Mouse (Mus musculus) CH12.LX (cell line): ENCODE results near the gene Fam24a. TPM values are rescaled to one million over a fixed set of nuclear protein-coding genes. Genes with fewer than 3 reads are reported as not detected.

Experiments
- DNase-seq: peaks from one replicate; pipeline ENCODE4 v3.0.0-alpha.2; 2013; ENCODE audit errors: extremely low read depth
- H3K27ac ChIP-seq: 2 replicates; pipeline ENCODE4 v1.5.1; 2012; ENCODE audit warnings: low read depth, mild to moderate bottlenecking, control low read depth, moderate library complexity; ENCODE audit not compliant: insufficient read depth
- H3K27me3 ChIP-seq: replicated peaks from 2 replicates; pipeline ENCODE3; 2012; ENCODE audit warnings: inconsistent platforms
- H3K36me3 ChIP-seq, 2 experiments: replicated peaks in 1 of 2; 2 replicates each; pipeline versions ENCODE3 to v1.6.1; 2012; ENCODE audit warnings: inconsistent platforms in 1 of 2, low read length in 1 of 2, mild to moderate bottlenecking in 1 of 2, mixed read lengths in 1 of 2, moderate library complexity in 1 of 2; ENCODE audit not compliant: control insufficient read depth in 1 of 2, insufficient read depth in 1 of 2
- H3K4me1 ChIP-seq, 2 experiments: 2 replicates each; pipeline ENCODE4 v1.6.1; 2012; ENCODE audit warnings: inconsistent platforms in 1 of 2, moderate library complexity in 1 of 2; ENCODE audit not compliant: insufficient read depth in 2 of 2, control insufficient read depth in 1 of 2
- H3K4me2 ChIP-seq: 2 replicates; pipeline ENCODE4 v1.6.1; 2012; ENCODE audit warnings: low read depth, mild to moderate bottlenecking, control low read depth; ENCODE audit not compliant: poor library complexity, insufficient read depth, severe bottlenecking
- H3K4me3 ChIP-seq, 3 experiments: fragments of 150-350 bp in 1 of 3; sonication (generic) in 1 of 3; replicated peaks in 1 of 3; 2 replicates each; pipeline versions ENCODE3 to v1.5.1; 2011 to 2012; ENCODE audit warnings: low read depth in 2 of 3, low read length in 2 of 3, mild to moderate bottlenecking in 2 of 3, moderate library complexity in 2 of 3, control low read depth in 1 of 3, improper control_type of control experiment in 1 of 3, inconsistent platforms in 1 of 3, mixed read lengths in 1 of 3; ENCODE audit not compliant: poor library complexity in 1 of 3
- H3K79me2 ChIP-seq: replicated peaks from 2 replicates; pipeline ENCODE4 v1.6.1; 2012; ENCODE audit warnings: mild to moderate bottlenecking, moderate library complexity; ENCODE audit not compliant: control insufficient read depth, poor library complexity, insufficient read depth, severe bottlenecking; ENCODE audit errors: extremely low read depth
- H3K9ac ChIP-seq: 2 replicates; pipeline ENCODE4 v1.6.1; 2012; ENCODE audit warnings: low read depth, mild to moderate bottlenecking, control low read depth, moderate library complexity; ENCODE audit not compliant: insufficient read depth
- H3K9me3 ChIP-seq: replicated peaks from 2 replicates; pipeline ENCODE3; 2012; ENCODE audit warnings: low read length, inconsistent platforms, mixed read lengths
- CHD1 ChIP-seq: IDR thresholded peaks from 2 replicates; pipeline ENCODE4 v1.6.1; 2012; ENCODE audit warnings: low read depth, low read length, improper control_type of control experiment, inconsistent platforms
- CTCF ChIP-seq, 2 experiments: IDR thresholded peaks in 1 of 2; conservative IDR thresholded peaks in 1 of 2; 2 replicates each; pipeline ENCODE4 v1.5.1; 2011 to 2012; ENCODE audit warnings: low read depth in 2 of 2, low read length in 2 of 2, improper control_type of control experiment in 1 of 2, inconsistent platforms in 1 of 2, mild to moderate bottlenecking in 1 of 2, moderate library complexity in 1 of 2
- E2F4 ChIP-seq: IDR thresholded peaks from 2 replicates; pipeline ENCODE4 v1.6.1; 2011; ENCODE audit warnings: low read depth, low read length, improper control_type of control experiment; ENCODE audit not compliant: insufficient replicate concordance
- ELF1 ChIP-seq: IDR thresholded peaks from 2 replicates; pipeline ENCODE4 v1.6.1; 2014; ENCODE audit warnings: low read depth, mild to moderate bottlenecking, inconsistent platforms, low read length, improper control_type of control experiment
- ETS1 ChIP-seq: conservative IDR thresholded peaks from 2 replicates; pipeline ENCODE4 v1.6.1; 2012; ENCODE audit warnings: low read depth, mild to moderate bottlenecking, inconsistent platforms, low read length, improper control_type of control experiment, moderate library complexity
- IRF4 ChIP-seq: IDR thresholded peaks from 2 replicates; pipeline ENCODE4 v1.6.1; 2014; ENCODE audit warnings: low read depth, mild to moderate bottlenecking, inconsistent platforms, low read length, improper control_type of control experiment
- JUN ChIP-seq: IDR thresholded peaks from 2 replicates; pipeline ENCODE4 v1.6.1; 2011; ENCODE audit warnings: low read depth, mild to moderate bottlenecking, low read length, improper control_type of control experiment, moderate library complexity; ENCODE audit not compliant: insufficient read depth
- KAT2A ChIP-seq: IDR thresholded peaks from 2 replicates; pipeline ENCODE4 v1.6.1; 2012; ENCODE audit warnings: low read length, improper control_type of control experiment, inconsistent platforms; ENCODE audit not compliant: insufficient replicate concordance
- MAX ChIP-seq: IDR thresholded peaks from 2 replicates; pipeline ENCODE4 v1.6.1; 2011; ENCODE audit warnings: low read length, improper control_type of control experiment
- MEF2A ChIP-seq: IDR thresholded peaks from 2 replicates; pipeline ENCODE4 v1.6.1; 2014; ENCODE audit warnings: low read depth, mild to moderate bottlenecking, inconsistent platforms, low read length, improper control_type of control experiment, borderline replicate concordance
- MYC ChIP-seq: IDR thresholded peaks from 2 replicates; pipeline ENCODE4 v1.6.1; 2011; ENCODE audit warnings: low read depth, mild to moderate bottlenecking, improper control_type of control experiment, low read length
- NELFE ChIP-seq: IDR thresholded peaks from 2 replicates; pipeline ENCODE4 v1.6.1; 2011; ENCODE audit warnings: low read depth, low read length, improper control_type of control experiment
- NRF1 ChIP-seq: IDR thresholded peaks from 2 replicates; pipeline ENCODE4 v1.6.1; 2014; ENCODE audit warnings: low read depth, mild to moderate bottlenecking, inconsistent platforms, low read length, improper control_type of control experiment, moderate library complexity
- POLR2A ChIP-seq: IDR thresholded peaks from 2 replicates; pipeline ENCODE4 v1.6.1; 2011; ENCODE audit warnings: low read depth, mild to moderate bottlenecking, improper control_type of control experiment, low read length
- POLR2AphosphoS2 ChIP-seq: IDR thresholded peaks from 2 replicates; pipeline ENCODE4 v1.6.1; 2011; ENCODE audit warnings: low read depth, low read length, improper control_type of control experiment
- RAD21 ChIP-seq: IDR thresholded peaks from 2 replicates; pipeline ENCODE4 v1.6.1; 2011; ENCODE audit warnings: low read depth, mild to moderate bottlenecking, low read length, improper control_type of control experiment, moderate library complexity
- RCOR1 ChIP-seq: conservative IDR thresholded peaks from 2 replicates; pipeline ENCODE4 v1.6.1; 2012; ENCODE audit warnings: low read depth, mild to moderate bottlenecking, inconsistent platforms, low read length, improper control_type of control experiment
- SIN3A ChIP-seq: IDR thresholded peaks from 2 replicates; pipeline ENCODE4 v1.6.1; 2012; ENCODE audit warnings: low read length, improper control_type of control experiment, inconsistent platforms
- TBP ChIP-seq: conservative IDR thresholded peaks from 2 replicates; pipeline ENCODE4 v1.6.1; 2011; ENCODE audit warnings: low read depth, low read length, improper control_type of control experiment
- UBTF ChIP-seq: IDR thresholded peaks from 2 replicates; pipeline ENCODE4 v1.6.1; 2012; ENCODE audit warnings: low read depth, mild to moderate bottlenecking, inconsistent platforms, low read length, improper control_type of control experiment, moderate library complexity
- USF2 ChIP-seq: conservative IDR thresholded peaks from 2 replicates; pipeline ENCODE4 v1.6.1; 2011; ENCODE audit warnings: low read depth, low read length, improper control_type of control experiment
- ZC3H11A ChIP-seq: IDR thresholded peaks from 2 replicates; pipeline ENCODE4 v1.6.1; 2012; ENCODE audit warnings: low read depth, mild to moderate bottlenecking, inconsistent platforms, low read length, improper control_type of control experiment
- ZMIZ1 ChIP-seq: IDR thresholded peaks from 2 replicates; pipeline ENCODE4 v1.6.1; 2012; ENCODE audit warnings: low read depth, mild to moderate bottlenecking, inconsistent platforms, low read length, improper control_type of control experiment
- dilution Hi-C: fragments of 300-500 bp; cut with MboI; formaldehyde crosslinking; loops from 2 replicates; pipeline ENCODE4 v1.14.3; 2020; ENCODE audit warnings: low sequenced_read_pairs; ENCODE audit not compliant: extremely low pct_unique_long_range_greater_than_20kb, extremely low pct_ligation_motif_present
- in situ Hi-C: fragments of 300-500 bp; cut with MboI; formaldehyde crosslinking; loops from 3 replicates; pipeline ENCODE4 v1.14.3; 2019; ENCODE audit warnings: low sequenced_read_pairs, low pct_ligation_motif_present, low pct_unique_long_range_greater_than_20kb, mixed read lengths
- polyA plus RNA-seq: library from polyadenylated mRNA; unstranded; fragments of >175 nt; gene quantifications from 2 replicates; pipeline ENCODE4 v1.2.1, GENCODE M21; 2012; ENCODE audit warnings: low read depth; ENCODE audit not compliant: insufficient read length
- total RNA-seq, 2 experiments: library from RNA; depleted of rRNA; stranded (reverse); fragments of 300-350 nt in 1 of 2; fragments of >200 nt in 1 of 2; gene quantifications; 2 replicates each; pipeline ENCODE4 v1.2.3; 2012 to 2014

Fam24a gene
- total and polyA plus RNA-seq, 3 experiments, result 0.36 TPM; not detected in 2

- in situ Hi-C loops (no loop called here), dilution Hi-C loops (no loop called here)
- Histone ChIP-seq H3K9ac (no peak overlapping the region), H3K27ac (no peak overlapping the region), H3K79me2 (peaks cover 3% of the 10 kb centered on the region; the same call in 1 of the 2 replicates), H3K9me3 (no peaks in the 10 kb centered on the region), H3K4me3 (no peak overlapping the region), H3K4me2 (no peak overlapping the region), H3K4me1 (peaks cover 3 to 7% of the 10 kb centered on the region in 2 experiments), H3K27me3 (no peaks in the 10 kb centered on the region), H3K36me3 (peaks cover 35 to 73% of the 10 kb centered on the region in 2 experiments)
- TF ChIP-seq ZMIZ1, result no peak
- no peak for TF ChIP-seq USF2
- no peak for TF ChIP-seq MYC
- TF ChIP-seq ETS1, result no peak
- TF ChIP-seq NRF1, result no peak
- no peak for TF ChIP-seq JUN
- TF ChIP-seq IRF4, result no peak
- DNase-seq, result no peak
Measured at GRCm38 (mm10) chr7:131356105-131356504, 22.4 kb downstream of the Fam24a start.

GRCm38 (mm10) chr7:131362269-131362614, 28.6 kb downstream of the Fam24a start:
- in situ Hi-C loops, result no loop called here
- H3K4me2 ChIP-seq, result no peak overlapping the region
- peaks cover 3 to 12% of the 10 kb centered on the region in 2 experiments for H3K4me1 ChIP-seq
- TF ChIP-seq RCOR1 (no peak), SIN3A (0 out of 2 replicates have a peak, but pooled peaks have one; percentile 7)
- H3K36me3 ChIP-seq, result peaks cover 9 to 24% of the 10 kb centered on the region in 2 experiments
- H3K27ac ChIP-seq, result peak overlapping the region; percentile 21
- H3K79me2 ChIP-seq, result peaks cover 10% of the 10 kb centered on the region
- dilution Hi-C loops, result no loop called here
- H3K4me3 ChIP-seq, result peak overlapping the region; percentile 85 to 97 (median 85)
- peaks cover 7% of the 10 kb centered on the region for H3K27me3 ChIP-seq
- no peaks in the 10 kb centered on the region for H3K9me3 ChIP-seq
- no peak for DNase-seq
- peak overlapping the region; percentile 52 for H3K9ac ChIP-seq

- dilution Hi-C loops, result no loop called here
- TF ChIP-seq ZMIZ1, result no peak
- no peak for TF ChIP-seq RCOR1
- TF ChIP-seq CTCF (conservative IDR thresholded peaks at IDR 0.05 in 1 of 2, IDR thresholded peaks at IDR 0.05 in 1 of 2; ENCODE audit: low read depth in 2 of 2, low read length in 2 of 2), result no peak
- TF ChIP-seq UBTF, result peak; percentile 69; the same call in 1 of the 2 replicates
- peak; percentile 63 for TF ChIP-seq POLR2A
- peak; percentile 55; the same call in 1 of the 2 replicates for TF ChIP-seq ELF1
- TF ChIP-seq RAD21, result no peak
- no peak for TF ChIP-seq CHD1
- TF ChIP-seq USF2, result no peak
- TF ChIP-seq MYC, result no peak
- peak; percentile 42; the same call in 1 of the 2 replicates for TF ChIP-seq IRF4
- peak; percentile 78; the same call in 1 of the 2 replicates for TF ChIP-seq TBP
- TF ChIP-seq POLR2AphosphoS2, result no peak
- peak; percentile 75 for TF ChIP-seq SIN3A
- no peak for TF ChIP-seq KAT2A
- peak; percentile 58 for TF ChIP-seq NELFE
- peak; percentile 9; the same call in 1 of the 2 replicates for TF ChIP-seq MEF2A
- no peak; the same call in 1 of the 2 replicates for TF ChIP-seq E2F4
- TF ChIP-seq NRF1, result peak; percentile 95
- no peak for TF ChIP-seq MAX
- no peak for TF ChIP-seq ZC3H11A
Measured at GRCm38 (mm10) chr7:131362615-131363300, 29.1 kb downstream of the Fam24a start, which contains the start of gene 2310057M21Rik. Gene 2310057M21Rik (minus strand): TSS chr7:131362759.

More at GRCm38 (mm10) chr7:131362615-131363300, 29.1 kb downstream of the Fam24a start, which contains the start of gene 2310057M21Rik:
- peaks cover 6 to 19% of the 10 kb centered on the region in 2 experiments for H3K36me3 ChIP-seq
- DNase-seq, result peak; percentile 94
- H3K27ac ChIP-seq, result peak within 1 kb of the TSS; percentile 21
- peak within 1 kb of the TSS; percentile 52 for H3K9ac ChIP-seq
- H3K4me3 ChIP-seq, result peak within 1 kb of the TSS; percentile 85 to 97 (median 85)
- no peaks in the 10 kb centered on the region for H3K9me3 ChIP-seq
- peak within 1 kb of the TSS; percentile 97 for H3K4me2 ChIP-seq
- peaks cover 3 to 12% of the 10 kb centered on the region in 2 experiments for H3K4me1 ChIP-seq
- peaks cover 10% of the 10 kb centered on the region for H3K79me2 ChIP-seq
- in situ Hi-C loops, result no loop called here
- peaks cover 7% of the 10 kb centered on the region for H3K27me3 ChIP-seq
